Mouse (Mus musculus) forebrain, embryonic 10.5 days (tissue): ENCODE measurements around the gene Mgat4c. TPM values are rescaled to one million over a fixed set of nuclear protein-coding genes. Genes with fewer than 3 reads are reported as not detected.

Source experiments
- DNase-seq: peaks from one replicate; pipeline ENCODE4 v3.0.0-alpha.2; 2017; ENCODE audit warnings: low spot score; ENCODE audit errors: extremely low spot score
- H3K27ac ChIP-seq: fragments of 300-500 bp; sonication (generic); 2 replicates; pipeline ENCODE4 v1.5.1; 2016; ENCODE audit warnings: mild to moderate bottlenecking
- H3K27me3 ChIP-seq: fragments of 300-500 bp; sonication (generic); 2 replicates; pipeline ENCODE4 v1.6.1; 2016; ENCODE audit warnings: mild to moderate bottlenecking; ENCODE audit not compliant: poor library complexity, severe bottlenecking
- H3K36me3 ChIP-seq: fragments of 300-500 bp; sonication (generic); replicated peaks from 2 replicates; pipeline ENCODE4 v1.6.1; 2016; ENCODE audit warnings: mild to moderate bottlenecking, moderate library complexity
- H3K4me1 ChIP-seq: fragments of 300-500 bp; sonication (generic); 2 replicates; pipeline ENCODE4 v1.6.1; 2016
- H3K4me3 ChIP-seq: fragments of 300-500 bp; sonication (generic); 2 replicates; pipeline ENCODE4 v1.5.1; 2016; ENCODE audit warnings: mild to moderate bottlenecking, moderate library complexity
- H3K9me3 ChIP-seq: fragments of 300-500 bp; sonication (generic); 2 replicates; pipeline ENCODE4 v1.6.1; 2016; ENCODE audit warnings: mild to moderate bottlenecking, moderate library complexity
- WGBS: fragments of 180-500 bp; shearing (Covaris S2); methylation state at CpG from one replicate; pipeline ENCODE4 v1.1.7; 2016; 5-methylcytosine and 5-hydroxymethylcytosine counted together
- polyA plus RNA-seq: library from polyadenylated mRNA; unstranded; fragments of >200 nt; fragmentation: Nextera tagmentation; extraction: Ambion mirVana; gene quantifications from 2 replicates; pipeline ENCODE4 v1.2.1, GENCODE M21; 2016

Gene Mgat4c
- polyA plus RNA-seq, 1 experiment from 2014 or later, result 0.17 TPM

- H3K27ac ChIP-seq, result no peak overlapping the region
- no peaks in the 10 kb centered on the region for H3K27me3 ChIP-seq
- H3K9me3 ChIP-seq, result no peaks in the 10 kb centered on the region
- 81% methylated on average over 2 of the region's 2 CpGs for WGBS
- no peak for DNase-seq
- no peaks in the 10 kb centered on the region for H3K36me3 ChIP-seq
- H3K4me3 ChIP-seq, result no peak overlapping the region
- H3K4me1 ChIP-seq, result no peaks in the 10 kb centered on the region
Measured at GRCm38 (mm10) chr10:101856115-101856514, 174.8 kb downstream of the Mgat4c start.

DNA sequence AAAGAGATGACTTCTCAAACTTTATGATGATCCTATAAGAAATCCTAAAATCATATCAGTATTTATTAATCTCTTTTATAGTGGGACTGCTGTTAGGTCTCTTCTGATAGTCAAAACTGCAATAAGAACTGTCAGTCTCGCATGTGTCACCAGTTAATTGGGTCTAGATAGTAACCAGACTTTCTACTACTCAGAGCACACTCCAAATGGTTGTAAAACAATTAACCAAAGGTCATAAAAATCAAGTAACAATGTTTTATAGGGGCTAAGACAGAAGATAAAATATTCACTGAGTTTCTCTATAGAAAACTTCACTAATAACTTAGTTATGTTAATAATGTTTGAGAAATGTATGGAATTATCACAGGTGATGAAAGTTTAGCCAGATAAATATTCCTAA lies 208.6 kb downstream of the Mgat4c start:
- no peaks in the 10 kb centered on the region for H3K9me3 ChIP-seq
- no peaks in the 10 kb centered on the region for H3K36me3 ChIP-seq
- no peaks in the 10 kb centered on the region for H3K4me1 ChIP-seq
- 83% methylated on average over 1 of the region's 1 CpGs for WGBS
- H3K4me3 ChIP-seq, result no peak overlapping the region
- H3K27me3 ChIP-seq, result no peaks in the 10 kb centered on the region
- no peak overlapping the region for H3K27ac ChIP-seq
- DNase-seq, result no peak

GRCm38 (mm10) chr10:101917328-101917814 lies 236.1 kb downstream of the Mgat4c start:
- no peaks in the 10 kb centered on the region for H3K27me3 ChIP-seq
- no peaks in the 10 kb centered on the region for H3K9me3 ChIP-seq
- no peak overlapping the region for H3K4me3 ChIP-seq
- DNase-seq, result no peak
- H3K36me3 ChIP-seq, result no peaks in the 10 kb centered on the region
- H3K4me1 ChIP-seq, result peaks cover 5% of the 10 kb centered on the region
- no peak overlapping the region for H3K27ac ChIP-seq

GRCm38 (mm10) chr10:101997612-101998011 lies 316.3 kb downstream of the Mgat4c start:
- Histone ChIP-seq H3K9me3 (no peaks in the 10 kb centered on the region), H3K4me3 (no peak overlapping the region), H3K27ac (no peak overlapping the region), H3K4me1 (no peaks in the 10 kb centered on the region), H3K36me3 (no peaks in the 10 kb centered on the region), H3K27me3 (no peaks in the 10 kb centered on the region)
- DNase-seq, result no peak
- 92% methylated on average over 4 of the region's 4 CpGs for WGBS

- Histone ChIP-seq H3K27ac (no peak overlapping the region), H3K27me3 (no peaks in the 10 kb centered on the region), H3K36me3 (no peaks in the 10 kb centered on the region), H3K4me1 (no peaks in the 10 kb centered on the region), H3K9me3 (no peaks in the 10 kb centered on the region), H3K4me3 (no peak overlapping the region)
- DNase-seq, result no peak
- 82% methylated on average over 2 of the region's 2 CpGs for WGBS
Measured at GRCm38 (mm10) chr10:102042513-102042912, 361.2 kb downstream of the Mgat4c start.

GRCm38 (mm10) chr10:102056218-102056617 lies 374.9 kb downstream of the Mgat4c start:
- Histone ChIP-seq H3K9me3 (no peaks in the 10 kb centered on the region), H3K4me1 (peaks cover 6% of the 10 kb centered on the region), H3K36me3 (no peaks in the 10 kb centered on the region), H3K4me3 (no peak overlapping the region), H3K27ac (no peak overlapping the region), H3K27me3 (no peaks in the 10 kb centered on the region)
- 92% methylated on average over 3 of the region's 3 CpGs for WGBS
- no peak for DNase-seq

GRCm38 (mm10) chr10:102056975-102057565 lies 375.8 kb downstream of the Mgat4c start:
- WGBS, result 42% methylated on average over 2 of the region's 2 CpGs
- no peak overlapping the region for H3K27ac ChIP-seq
- H3K4me3 ChIP-seq, result no peak overlapping the region
- no peaks in the 10 kb centered on the region for H3K36me3 ChIP-seq
- H3K9me3 ChIP-seq, result no peaks in the 10 kb centered on the region
- H3K27me3 ChIP-seq, result no peaks in the 10 kb centered on the region
- H3K4me1 ChIP-seq, result peaks cover 6% of the 10 kb centered on the region
- no peak for DNase-seq

GRCm38 (mm10) chr10:102074541-102075398 lies 393.5 kb downstream of the Mgat4c start:
- no peak overlapping the region for H3K4me3 ChIP-seq
- no peaks in the 10 kb centered on the region for H3K36me3 ChIP-seq
- no peak overlapping the region for H3K27ac ChIP-seq
- no peak for DNase-seq
- H3K27me3 ChIP-seq, result no peaks in the 10 kb centered on the region
- peaks cover 8% of the 10 kb centered on the region for H3K4me1 ChIP-seq
- no peaks in the 10 kb centered on the region for H3K9me3 ChIP-seq

DNA sequence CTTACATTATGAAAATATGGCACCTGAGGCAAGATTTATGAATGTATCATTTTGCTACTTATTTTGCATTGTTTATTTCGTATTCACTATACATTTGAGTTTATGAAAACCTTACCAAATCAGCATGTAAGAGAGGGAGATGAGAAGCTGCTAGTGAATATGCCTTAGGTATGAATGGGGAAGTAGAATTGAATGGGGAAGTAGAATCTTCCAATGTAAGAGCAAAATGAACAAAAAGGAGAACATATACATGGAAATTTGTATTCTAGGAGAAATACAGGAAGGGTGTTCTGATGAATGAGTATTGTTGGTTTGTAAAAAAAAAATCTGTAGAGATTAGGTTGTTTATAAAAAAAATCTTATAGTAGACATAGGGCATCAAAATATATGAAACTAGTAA lies 441.9 kb downstream of the Mgat4c start:
- WGBS, result 80% methylated on average over 1 of the region's 1 CpGs
- H3K4me1 ChIP-seq, result no peaks in the 10 kb centered on the region
- no peaks in the 10 kb centered on the region for H3K36me3 ChIP-seq
- DNase-seq, result no peak
- H3K9me3 ChIP-seq, result no peaks in the 10 kb centered on the region
- no peak overlapping the region for H3K27ac ChIP-seq
- H3K27me3 ChIP-seq, result no peaks in the 10 kb centered on the region
- H3K4me3 ChIP-seq, result no peak overlapping the region

DNA sequence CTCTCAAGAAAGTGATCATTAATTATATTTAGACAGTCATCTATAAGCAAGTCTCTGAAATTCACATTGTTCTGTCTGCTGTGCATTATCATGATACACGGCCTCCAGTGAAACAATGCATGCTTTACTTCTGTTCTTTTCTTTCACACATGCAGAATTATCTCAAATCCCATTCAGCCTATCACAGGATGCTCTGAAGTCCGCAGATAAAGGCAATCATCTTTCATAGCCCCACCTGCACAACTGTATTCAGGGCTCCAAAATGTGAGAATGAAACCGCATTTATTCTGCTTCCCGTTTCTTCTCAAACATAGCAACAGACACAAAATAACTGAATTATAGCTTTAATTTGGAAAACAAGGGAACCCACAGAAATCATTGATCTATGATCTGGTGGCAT lies 446.1 kb downstream of the Mgat4c start:
- no peak for DNase-seq
- Histone ChIP-seq H3K27me3 (no peaks in the 10 kb centered on the region), H3K4me3 (no peak overlapping the region), H3K27ac (no peak overlapping the region), H3K4me1 (no peaks in the 10 kb centered on the region), H3K9me3 (no peaks in the 10 kb centered on the region), H3K36me3 (no peaks in the 10 kb centered on the region)
- WGBS, result 88% methylated on average over 4 of the region's 4 CpGs

- H3K27ac ChIP-seq, result no peak overlapping the region
- H3K4me1 ChIP-seq, result peaks cover 6% of the 10 kb centered on the region
- no peak overlapping the region for H3K4me3 ChIP-seq
- H3K36me3 ChIP-seq, result no peaks in the 10 kb centered on the region
- no peaks in the 10 kb centered on the region for H3K27me3 ChIP-seq
- 84% methylated on average over 5 of the region's 5 CpGs for WGBS
- DNase-seq, result no peak
- no peaks in the 10 kb centered on the region for H3K9me3 ChIP-seq
Measured at GRCm38 (mm10) chr10:102154865-102155264, 473.6 kb downstream of the Mgat4c start.

- no peak overlapping the region for H3K27ac ChIP-seq
- H3K4me1 ChIP-seq, result peaks cover 6% of the 10 kb centered on the region
- no peaks in the 10 kb centered on the region for H3K27me3 ChIP-seq
- WGBS, result 43% methylated on average over 1 of the region's 1 CpGs
- no peak for DNase-seq
- H3K36me3 ChIP-seq, result no peaks in the 10 kb centered on the region
- H3K9me3 ChIP-seq, result no peaks in the 10 kb centered on the region
- H3K4me3 ChIP-seq, result no peak overlapping the region
Measured at GRCm38 (mm10) chr10:102155853-102156252, 474.6 kb downstream of the Mgat4c start.

- DNase-seq, result no peak
- WGBS, result 48% methylated on average over 12 of the region's 12 CpGs
- Histone ChIP-seq H3K4me3 (no peak overlapping the region), H3K9me3 (no peaks in the 10 kb centered on the region), H3K36me3 (no peaks in the 10 kb centered on the region), H3K27me3 (no peaks in the 10 kb centered on the region), H3K4me1 (peaks cover 6% of the 10 kb centered on the region), H3K27ac (no peak overlapping the region)
Measured at GRCm38 (mm10) chr10:102158809-102159208, 477.5 kb downstream of the Mgat4c start.
